Comparison of ENCODE assay signal across 17 mouse cellular contexts in genomic region chr19:33097691-33098090, GRCm38 (mm10).
"Had no signal": no experiment of that assay in that cellular context is flagged by ENCODE, and none has a peak within 500 bp of the region (broad histone marks: within the 10 kb centered on the region; RNA-seq: fewer than 3 reads in every experiment).

No protein-coding gene starts in this region.

- ATAC-seq: lung, postnatal 0 days; midbrain, embryonic 13.5 days had no signal

- H3K27me3 ChIP-seq: lung, embryonic 15.5 days; megakaryocyte, embryonic 14.5 days; neural tube, embryonic 12.5 days had no signal

- H3K4me3 ChIP-seq: lung, embryonic 15.5 days; megakaryocyte, embryonic 14.5 days; midbrain, embryonic 13.5 days; neural tube, embryonic 12.5 days had no signal

- H3K27ac ChIP-seq: liver, embryonic 14.5 days; lung, embryonic 15.5 days; macrophage; midbrain, embryonic 13.5 days; neural tube, embryonic 12.5 days had no signal

- H3K9ac ChIP-seq: liver, embryonic 14.5 days; lung, embryonic 15.5 days; midbrain, embryonic 13.5 days; neural tube, embryonic 12.5 days had no signal

- H3K36me3 ChIP-seq: lung, embryonic 15.5 days; midbrain, embryonic 13.5 days; neural tube, embryonic 12.5 days had no signal

- DNase-seq: lung, adult 2 months; lung, postnatal 14 days; lung, postnatal 36 days; right cerebral cortex, adult 18-20 months; right cerebral cortex, postnatal 25 days; right cerebral cortex, postnatal 4 days; spleen, adult 18-20 months; thymus, adult 18-20 months; thymus, postnatal 14 days; thymus, postnatal 36 days had no signal

- H3K4me2 ChIP-seq: lung, embryonic 15.5 days; midbrain, embryonic 13.5 days; neural tube, embryonic 12.5 days had no signal

- H3K9me3 ChIP-seq: lung, embryonic 15.5 days; megakaryocyte, embryonic 14.5 days; midbrain, embryonic 13.5 days; neural tube, embryonic 12.5 days had no signal
